Mouse (Mus musculus): ENCODE measurements around the gene Loxl3.

DNA sequence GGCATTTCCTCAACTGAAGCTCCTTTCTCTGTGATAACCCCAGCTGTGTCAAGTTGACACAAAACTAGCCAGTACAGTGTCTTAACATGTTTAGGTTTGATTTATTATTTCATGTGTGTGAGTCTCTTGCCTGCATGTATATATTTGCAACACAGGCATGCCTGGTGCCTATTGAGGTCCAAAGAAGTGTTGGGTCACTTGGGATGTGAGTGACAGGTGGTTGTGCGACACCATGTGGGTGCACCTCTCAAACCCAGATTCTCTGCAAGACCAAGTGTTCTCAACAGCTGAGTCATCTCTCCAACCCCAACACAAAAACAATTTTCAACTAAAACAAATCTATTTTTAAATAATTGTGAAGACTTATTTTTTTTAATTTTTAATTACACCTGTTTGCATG lies 30.9 kb upstream of the Loxl3 start:
- no peak for TF ChIP-seq CTCF (IDR thresholded peaks at IDR 0.05; ENCODE audit: borderline replicate concordance, insufficient read depth, low read length)
- TF ChIP-seq POLR2A (IDR thresholded peaks at IDR 0.05; ENCODE audit: low read depth, low read length) = no peak

All from embryonic fibroblast, embryonic 13.5 days (primary cell).